Mouse (Mus musculus) urinary bladder, postnatal 4 days (tissue): ENCODE measurements at regions not wholly inside any gene's neighbourhood (a gene's known extent, or its start where the extent isn't known, plus 50 kb on each side); places are given as distances from the start of the nearest gene placed in this dataset.
"Not testable (repeated sequence)": the region's sequence is repeated elsewhere in the genome, so short reads cannot be mapped to it uniquely, and the experiment has no call there.

ENCODE experiments used
- DNase-seq, 2 experiments: peaks; one replicate each; pipeline ENCODE4 v3.0.0; 2021 to 2022; ENCODE audit warnings: low spot score in 2 of 2

- DNase-seq: no peak
These were observed 62.9 kb upstream of the Bet1 start for GRCm38 (mm10) chr6:4149663-4150062.

DNA sequence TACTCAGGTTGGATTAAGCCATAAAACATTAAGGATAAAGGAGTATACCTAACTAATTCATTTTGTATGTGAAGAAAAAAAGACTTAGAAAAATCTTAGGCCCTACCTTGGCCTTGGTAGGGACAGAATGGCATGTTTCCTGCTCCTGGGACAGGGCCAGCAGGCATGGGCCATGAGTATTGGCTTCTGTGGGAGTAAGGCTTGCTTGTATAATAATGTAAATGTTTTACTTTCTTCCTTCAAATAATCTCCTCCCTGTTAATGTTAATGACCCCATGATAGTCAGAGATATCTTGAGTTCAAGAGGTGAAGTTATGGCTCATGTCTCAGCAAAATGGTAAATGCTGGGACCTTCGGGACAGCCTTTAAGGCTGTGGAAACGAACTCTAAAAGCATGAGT is 71.5 kb upstream of the Bet1 start:
- no peak for DNase-seq

DNA sequence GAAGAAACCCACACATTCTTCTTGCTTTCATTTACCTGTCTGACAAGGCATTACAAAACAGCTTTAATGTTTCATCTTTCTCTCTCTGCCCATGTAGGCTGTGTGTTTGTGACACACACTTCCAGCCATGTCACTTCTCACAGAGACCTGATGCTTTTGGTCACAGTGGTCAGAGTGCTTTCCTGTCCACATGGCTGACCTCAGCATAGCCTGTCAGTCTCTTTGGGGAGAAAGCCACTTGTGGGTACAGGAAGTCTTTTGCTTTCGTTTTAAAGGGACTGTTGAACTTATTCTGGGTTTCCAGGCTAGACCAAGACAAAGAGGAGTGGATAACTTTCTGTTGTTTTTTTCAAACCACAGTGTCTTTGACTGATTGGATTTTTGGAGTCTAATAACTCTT is 77.0 kb upstream of the Bet1 start:
- no peak for DNase-seq

DNA sequence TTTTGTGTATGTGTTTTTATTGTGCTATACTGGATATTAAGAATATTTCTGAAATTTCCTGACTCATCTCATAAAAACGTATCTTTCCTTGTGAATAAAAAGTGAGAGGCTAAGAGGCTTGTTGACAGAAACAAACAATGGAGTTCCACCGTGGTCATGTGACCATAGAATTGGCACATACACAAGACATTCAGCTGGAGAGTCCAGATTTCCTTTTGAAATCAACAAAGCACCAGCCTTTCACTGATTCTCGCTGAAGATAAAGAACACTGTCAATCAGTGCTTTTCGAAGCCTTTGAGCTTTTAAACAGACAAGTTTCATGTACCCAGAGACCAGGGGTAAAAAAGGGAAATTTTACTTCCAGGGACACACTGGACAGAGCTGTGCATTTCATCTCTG is 80.3 kb upstream of the Bet1 start:
- DNase-seq: no peak

DNA sequence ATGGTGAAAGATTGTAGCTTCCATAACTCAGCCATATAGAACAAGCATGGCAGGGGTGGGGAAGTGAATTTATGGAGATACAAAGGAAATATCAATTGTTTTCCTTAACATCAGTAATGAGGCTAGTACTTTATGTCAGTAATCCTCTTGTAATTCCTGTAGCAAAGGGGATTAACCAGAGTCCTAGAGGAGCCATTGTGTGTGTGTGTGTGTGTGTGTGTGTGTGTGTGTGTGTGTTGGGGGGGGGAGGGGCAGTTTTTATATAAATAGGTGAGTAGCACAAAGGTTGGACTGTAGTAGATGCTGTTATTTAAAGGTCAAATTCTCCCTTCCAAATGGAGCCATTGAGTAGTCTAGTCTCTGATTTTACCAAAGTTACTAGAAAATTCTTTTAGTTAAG is 81.0 kb upstream of the Bet1 start:
- no peak for DNase-seq

GRCm38 (mm10) chr6:4171561-4171960 is 84.8 kb upstream of the Bet1 start:
- DNase-seq: no peak

DNA sequence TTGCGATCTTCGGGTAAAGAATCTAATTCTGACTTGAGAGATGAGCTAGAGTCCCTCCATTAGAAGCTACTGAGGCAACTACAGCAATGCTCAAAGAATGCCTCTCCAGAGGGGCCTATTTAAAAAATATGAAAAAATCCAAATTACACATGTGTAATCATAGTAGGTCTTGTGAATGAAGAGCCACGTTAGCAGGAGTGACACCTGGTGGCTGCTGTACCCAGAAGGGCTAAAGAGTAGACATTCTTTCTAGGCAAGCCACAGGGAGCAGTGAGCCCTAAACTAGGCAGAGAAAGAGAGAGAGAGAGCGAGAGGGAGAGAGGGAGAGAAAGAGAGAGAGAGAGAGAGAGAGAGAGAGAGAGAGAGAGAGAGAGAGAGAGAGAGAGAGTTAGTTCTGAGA is 100.9 kb upstream of the Bet1 start:
- DNase-seq: no peak

DNA sequence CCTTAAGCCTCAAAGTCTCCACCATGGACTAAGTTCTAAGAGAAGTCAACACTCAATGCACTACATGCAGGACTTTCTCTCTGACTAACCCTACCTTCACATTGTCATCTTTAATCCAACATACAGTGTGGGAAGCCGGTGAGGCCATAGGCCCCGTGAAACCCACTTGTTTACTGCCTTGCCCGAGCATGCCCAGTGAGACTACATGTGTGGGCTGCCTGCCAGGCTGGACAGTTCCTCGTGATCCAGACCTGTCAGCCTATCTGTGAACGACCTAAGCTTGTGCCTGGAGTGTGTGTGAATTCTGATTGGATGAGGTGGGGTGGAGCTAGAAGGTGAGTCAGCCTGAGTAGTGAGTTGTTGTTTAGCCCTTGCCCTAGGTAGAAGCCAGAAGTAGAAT is 104.2 kb upstream of the Bet1 start:
- DNase-seq: peak in 1 of 2 experiments; percentile 17

GRCm38 (mm10) chr6:4193286-4193685 is 106.5 kb upstream of the Bet1 start:
- no peak for DNase-seq

DNA sequence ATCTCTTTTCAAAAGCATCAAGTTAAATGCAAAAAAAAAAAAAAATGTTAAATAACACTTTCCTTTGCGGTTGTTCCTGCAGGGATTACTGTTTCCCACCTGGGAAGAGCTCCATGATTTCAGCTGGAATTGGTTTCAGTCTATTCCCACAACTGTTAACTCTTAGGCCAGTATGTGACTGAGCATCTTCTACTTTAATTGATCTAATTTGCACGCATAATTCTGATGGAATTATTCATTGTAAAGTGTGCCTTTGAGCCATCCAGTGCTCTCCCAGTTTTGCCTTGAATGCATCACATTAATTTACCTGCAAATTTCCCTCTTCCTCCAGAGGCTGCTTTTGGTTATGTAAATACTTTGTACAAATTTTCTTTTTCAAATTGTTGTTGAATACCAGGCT is 114.4 kb upstream of the Bet1 start:
- DNase-seq: no peak

DNA sequence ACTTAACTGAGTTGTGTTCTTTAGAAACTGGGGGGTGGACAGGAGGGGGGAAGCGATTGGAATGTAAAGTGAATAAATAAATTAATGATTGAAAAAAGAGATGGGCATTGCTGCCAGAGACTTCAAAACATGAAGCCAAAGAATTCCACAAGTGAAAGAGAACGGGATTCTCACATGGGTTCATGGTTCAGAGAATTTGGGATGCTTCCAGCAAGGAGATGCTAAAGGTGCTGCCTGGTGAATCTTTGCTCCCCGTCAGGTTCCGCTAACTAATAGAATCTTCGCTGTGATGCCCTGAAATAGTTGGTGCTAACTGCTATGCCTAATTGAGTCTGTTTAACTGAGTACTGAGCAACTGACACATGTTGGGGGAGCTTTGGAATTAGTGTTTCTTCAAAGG is 118.9 kb upstream of the Bet1 start:
- no peak for DNase-seq

DNA sequence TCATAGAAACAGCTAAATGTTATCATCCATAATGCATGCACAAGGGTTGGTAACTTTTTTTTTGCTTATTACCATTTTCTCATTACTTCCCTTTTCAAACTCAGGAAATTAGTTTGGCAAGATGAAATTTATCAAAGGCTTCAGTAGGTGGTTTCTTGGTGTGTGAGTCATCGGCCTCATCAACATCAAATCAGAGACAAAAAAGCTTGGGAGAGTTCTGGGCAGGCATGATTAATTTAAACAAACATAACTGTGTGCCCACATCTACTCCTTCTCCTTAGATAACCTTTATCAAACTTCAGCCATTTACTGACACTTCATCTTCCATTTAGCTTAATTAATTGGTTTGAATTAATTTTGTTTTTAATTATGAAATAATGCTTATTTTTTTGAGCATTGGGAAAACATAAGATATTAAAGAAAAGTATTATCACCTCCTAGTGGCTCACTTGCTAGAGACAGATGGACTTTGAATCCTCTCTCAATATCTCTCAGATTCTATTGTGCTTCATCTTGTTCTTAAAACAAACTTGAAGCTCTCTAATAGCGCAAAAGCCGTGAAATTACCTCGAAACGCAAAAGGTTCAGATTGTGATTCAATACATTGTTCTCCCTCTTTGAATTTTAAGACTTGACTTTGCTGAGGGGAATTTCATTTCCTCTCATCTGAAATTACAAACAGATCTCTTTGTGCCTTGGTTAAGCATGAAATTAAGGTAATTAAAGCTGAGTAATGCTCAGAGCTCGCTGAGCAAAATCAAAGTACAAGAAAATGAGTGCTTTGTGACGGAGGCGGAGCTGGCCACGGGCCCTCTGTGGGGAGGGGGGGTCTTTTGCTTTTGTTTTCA is 158.7 kb upstream of the Bet1 start:
- DNase-seq: no peak

GRCm38 (mm10) chr6:4246113-4246419 is 159.3 kb upstream of the Bet1 start:
- no peak for DNase-seq

GRCm38 (mm10) chr6:4276607-4277006 is 189.8 kb upstream of the Bet1 start:
- DNase-seq: no peak

- no peak for DNase-seq
These were observed 190.6 kb upstream of the Bet1 start for GRCm38 (mm10) chr6:4277245-4277890.

- DNase-seq: no peak
These were observed 204.6 kb upstream of the Bet1 start for GRCm38 (mm10) chr6:4291380-4291779.

- not testable (repeated sequence) for DNase-seq
These were observed 201.2 kb upstream of the Col1a2 start for GRCm38 (mm10) chr6:4303410-4303809.

DNA sequence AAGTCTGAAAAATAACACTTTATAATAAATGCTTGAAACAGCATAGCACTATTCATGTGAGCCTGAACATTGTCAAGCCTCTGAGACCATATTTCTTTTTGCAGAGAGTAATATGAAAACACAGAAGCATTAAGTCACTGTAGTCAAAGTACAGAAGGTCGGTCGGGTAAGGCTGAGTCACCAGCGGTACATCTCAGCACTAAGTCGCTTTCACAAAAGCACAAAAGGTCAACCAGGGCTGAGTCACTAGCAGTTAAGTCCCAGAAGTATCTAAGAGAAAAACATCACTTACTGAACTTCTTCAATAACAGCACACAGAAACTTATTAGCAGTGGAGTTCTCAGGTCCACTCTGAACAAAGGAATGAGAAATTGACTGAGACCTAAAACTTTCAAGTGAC is 154.7 kb upstream of the Col1a2 start:
- no peak for DNase-seq

- no peak for DNase-seq
These were observed 142.4 kb upstream of the Col1a2 start for GRCm38 (mm10) chr6:4362220-4362619.

DNA sequence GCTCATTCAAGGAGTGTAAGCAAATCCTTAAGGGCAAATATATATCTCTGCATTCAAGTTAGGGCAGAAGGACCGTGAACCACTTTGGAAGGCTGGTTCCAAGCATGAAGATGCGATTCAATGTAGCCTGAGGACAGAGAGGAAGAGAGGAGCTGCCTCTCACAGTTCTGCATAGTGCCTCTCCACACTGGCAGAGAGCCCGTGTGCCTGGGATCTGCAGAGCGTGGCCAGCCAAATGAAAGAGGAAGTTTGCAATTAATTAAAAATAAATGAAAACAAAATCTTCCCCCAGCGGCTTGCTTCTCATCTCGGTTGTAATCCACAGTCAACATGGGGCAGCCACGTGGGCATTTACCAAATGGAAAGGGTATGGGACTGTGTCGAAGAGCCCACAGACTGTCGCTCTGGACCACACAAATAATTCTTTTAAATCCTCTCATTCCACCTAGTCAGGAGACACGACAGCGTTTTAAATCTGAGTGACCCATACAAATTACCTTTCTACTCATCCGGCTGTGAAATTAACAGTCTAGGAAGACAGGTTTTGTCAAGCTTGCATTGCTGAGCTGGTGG is 129.1 kb upstream of the Col1a2 start:
- no peak for DNase-seq

- DNase-seq: no peak
These were observed 107.8 kb upstream of the Col1a2 start for GRCm38 (mm10) chr6:4396808-4397207.

DNA sequence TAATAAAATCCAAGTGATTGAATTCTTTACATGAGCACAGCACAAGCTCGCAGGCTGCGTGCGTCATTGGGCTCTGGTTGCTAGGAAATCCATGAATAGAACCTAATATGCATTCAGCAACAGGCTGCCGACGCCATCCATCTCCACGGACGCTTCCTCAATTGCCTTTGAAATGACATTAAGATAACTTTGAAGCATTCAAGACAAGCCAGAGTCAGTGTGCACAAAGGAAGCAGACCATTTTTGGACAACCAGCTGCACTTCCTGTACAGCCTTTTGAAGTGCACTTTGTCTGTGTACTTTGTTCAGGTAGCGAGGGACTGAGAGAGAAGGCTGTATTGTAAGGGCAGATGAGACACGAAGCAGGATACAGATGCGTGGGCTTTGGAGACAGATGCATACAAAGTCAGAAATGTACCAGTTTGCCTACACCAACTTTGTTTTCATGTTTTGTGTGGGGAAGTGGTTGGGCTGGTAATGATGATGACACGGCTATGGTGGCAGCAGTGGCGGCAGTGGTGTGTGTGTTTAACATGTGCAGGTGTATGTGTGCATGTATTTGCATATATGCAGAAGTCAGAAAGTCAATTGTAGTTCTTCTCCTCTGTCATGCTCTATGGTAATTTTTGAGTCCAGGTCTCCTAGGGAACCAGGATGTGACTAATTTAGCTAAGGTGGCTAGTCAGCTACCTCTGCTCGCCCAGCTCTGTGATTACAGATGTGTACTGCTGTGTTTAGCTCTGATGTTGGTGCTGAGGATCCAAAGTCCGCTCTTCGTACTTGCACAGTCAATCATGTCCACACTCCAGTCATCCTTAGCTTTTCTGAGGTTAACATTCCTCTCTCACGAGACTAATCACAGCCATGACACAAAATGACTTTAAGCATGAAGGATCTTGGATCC is 106.7 kb upstream of the Col1a2 start:
- DNase-seq: no peak
